Mouse (Mus musculus) frontal cortex, adult (tissue): ENCODE results near the gene Apba2.

Experiments used
- ATAC-seq: cut with Nextera tagmentation; 2 replicates; pipeline ENCODE4 v1.9.2; 2017; ENCODE audit warnings: mild to moderate bottlenecking, moderate library complexity, mixed read lengths; ENCODE audit not compliant: low TSS enrichment

Apba2 gene

GRCm38 (mm10) chr7:64724409-64724808, 222.9 kb downstream of the Apba2 start:
- no peak for ATAC-seq

DNA sequence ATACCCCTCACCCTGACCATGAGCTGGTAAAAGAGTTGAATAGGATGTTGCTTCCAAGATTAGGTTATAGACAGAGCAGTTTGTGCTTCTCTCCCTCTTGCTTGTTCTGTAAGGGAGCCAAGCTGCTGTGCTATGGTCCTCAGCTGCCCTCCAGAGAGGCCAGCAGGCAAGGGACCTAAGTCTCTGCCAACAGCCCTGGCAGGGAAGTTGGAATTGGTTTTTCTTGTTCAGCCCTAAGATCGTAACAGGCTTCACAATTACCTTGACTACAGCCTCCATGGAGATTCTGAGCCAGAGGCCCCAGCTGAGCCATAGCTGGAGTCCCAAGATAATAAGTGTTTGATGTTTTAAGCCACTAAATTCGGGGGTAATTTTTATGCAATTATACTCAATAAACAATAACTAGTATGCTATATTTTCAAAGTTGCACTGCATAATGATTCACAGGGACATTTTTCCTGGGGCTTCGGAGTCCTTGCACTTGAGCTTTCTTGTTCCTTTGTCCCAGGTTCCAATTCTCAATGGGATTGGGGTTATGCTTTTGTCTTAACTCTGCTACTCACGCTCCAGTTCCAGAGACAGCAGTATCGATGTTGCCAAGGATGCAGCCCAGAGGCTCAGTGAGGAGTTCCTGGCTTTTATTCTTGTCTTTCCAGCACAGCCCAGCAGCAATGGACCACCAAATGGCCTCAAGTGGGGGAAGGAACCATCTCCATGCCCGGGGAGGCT, 224.6 kb downstream of the Apba2 start:
- no peak for ATAC-seq

DNA sequence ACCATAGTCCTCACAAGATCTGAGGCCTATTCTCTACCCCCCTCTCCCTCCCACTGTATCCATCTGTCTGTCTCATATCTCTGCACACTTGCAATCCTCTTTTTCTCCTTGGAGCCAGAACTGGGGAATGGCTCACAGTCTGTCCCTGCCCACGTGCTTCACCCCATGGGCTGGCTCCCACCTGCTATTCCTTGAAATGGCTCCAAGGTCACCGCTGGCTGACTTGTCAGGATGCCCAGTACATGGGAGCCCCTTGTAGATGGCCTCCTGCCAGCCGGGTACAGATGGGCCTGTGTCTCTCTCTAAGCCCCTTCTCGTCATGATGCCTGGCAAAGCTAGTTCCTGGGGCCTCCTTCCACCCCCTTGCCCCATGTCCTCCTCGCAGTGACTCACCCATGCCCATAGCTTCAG, 226.7 kb downstream of the Apba2 start:
- ATAC-seq = peak; percentile 68

DNA sequence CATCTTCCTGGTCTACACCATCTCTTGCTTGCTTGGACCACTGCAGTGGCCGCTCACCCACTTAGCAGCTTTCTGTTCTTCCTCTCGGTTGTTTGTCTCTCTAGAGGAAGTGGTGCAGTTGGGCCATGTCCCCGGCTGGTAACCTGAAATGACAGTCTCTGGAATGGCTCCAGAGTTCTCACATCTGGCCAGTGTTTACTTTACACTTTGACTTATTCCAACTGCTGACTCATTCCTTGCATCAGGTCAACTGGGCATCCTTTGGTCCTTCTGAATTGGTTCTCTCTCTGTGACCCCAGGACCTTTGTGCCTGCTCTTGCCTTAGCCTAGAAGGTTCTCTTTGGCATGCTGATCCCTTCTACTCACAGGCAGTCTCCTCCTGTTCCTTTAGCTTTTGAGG, 227.3 kb downstream of the Apba2 start:
- no peak for ATAC-seq

DNA sequence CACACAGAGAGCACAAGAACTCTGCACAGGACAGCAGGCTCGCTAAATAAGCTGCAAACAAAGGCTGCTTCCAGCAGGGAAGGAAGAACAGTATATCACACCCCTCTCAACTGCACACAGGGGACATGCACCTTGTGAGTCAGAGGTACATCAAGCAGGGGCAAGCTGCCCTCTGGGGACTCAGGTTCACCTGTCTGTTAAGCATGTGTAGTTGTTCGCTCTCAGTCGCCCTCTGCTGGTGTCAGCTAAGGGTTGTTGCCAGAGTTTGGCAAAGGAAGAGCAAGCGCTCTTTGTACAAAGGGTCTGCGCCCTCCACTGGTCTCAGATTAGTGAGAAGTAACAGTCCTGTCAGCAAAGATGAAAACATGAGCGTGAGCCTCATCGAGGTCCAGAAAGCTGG, 228.3 kb downstream of the Apba2 start:
- no peak for ATAC-seq

DNA sequence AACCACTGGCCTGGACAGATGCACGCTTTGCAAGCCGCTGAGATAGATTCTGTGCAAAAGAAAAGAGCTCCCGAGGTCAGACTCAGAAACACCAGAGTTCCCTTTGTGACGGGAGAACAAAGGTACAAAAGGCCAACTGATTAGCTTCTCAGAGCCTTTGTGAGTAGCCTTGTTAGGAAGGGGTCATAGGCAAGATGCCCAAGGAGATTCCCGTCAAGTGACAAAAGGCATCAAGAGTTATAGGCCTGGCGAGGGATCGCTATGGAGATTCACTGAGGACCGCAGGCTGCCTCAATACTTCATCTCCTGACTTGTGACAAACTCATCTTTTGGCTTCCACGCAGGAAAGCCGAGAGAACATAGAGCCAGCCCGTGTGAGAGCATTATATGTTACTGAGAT, 237.6 kb downstream of the Apba2 start:
- no peak for ATAC-seq

- ATAC-seq = peak; percentile 63
Measured at GRCm38 (mm10) chr7:64741333-64742307, 240.1 kb downstream of the Apba2 start.

DNA sequence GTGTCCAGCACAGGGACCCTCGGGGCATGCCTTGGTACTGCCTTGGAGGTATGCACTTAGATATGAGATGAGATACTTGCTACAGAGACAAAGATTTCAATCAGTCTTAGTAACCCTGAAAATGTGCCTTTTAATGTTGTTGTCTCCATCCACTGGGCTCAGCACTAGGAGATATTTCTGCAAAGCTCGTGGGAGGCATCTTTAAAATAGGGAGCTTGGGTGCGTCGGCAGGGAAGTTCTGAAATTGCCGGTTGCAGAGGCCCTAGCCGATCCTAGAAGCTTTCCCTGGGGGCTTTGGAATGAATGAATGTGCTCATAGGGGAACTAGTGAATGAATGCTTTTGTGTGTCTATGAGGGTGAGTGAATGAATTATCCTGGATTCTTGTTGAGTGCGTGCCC, 242.1 kb downstream of the Apba2 start:
- ATAC-seq = peak; percentile 44

DNA sequence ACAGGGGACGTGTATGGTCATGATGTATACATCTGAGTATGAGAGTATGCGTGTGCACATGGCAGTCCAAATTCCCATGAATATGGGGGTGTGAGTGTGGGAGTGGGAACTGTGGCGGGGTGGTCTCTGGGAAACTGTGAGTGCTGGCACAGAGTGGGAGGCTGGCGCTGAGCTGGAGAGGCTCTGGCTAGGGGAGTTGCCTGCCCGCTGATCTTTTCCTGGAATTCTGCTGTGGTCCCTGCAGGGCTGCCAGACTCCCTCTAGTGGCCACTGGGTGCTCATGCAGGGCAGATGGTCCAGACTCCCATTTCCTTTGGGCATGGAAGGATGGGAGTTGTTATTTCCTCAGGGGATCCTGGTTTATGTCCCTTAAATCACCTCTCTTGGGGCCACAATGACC, 250.0 kb downstream of the Apba2 start:
- peak; percentile 58 for ATAC-seq

GRCm38 (mm10) chr7:64752133-64752532, 250.6 kb downstream of the Apba2 start:
- ATAC-seq = peak; percentile 56

DNA sequence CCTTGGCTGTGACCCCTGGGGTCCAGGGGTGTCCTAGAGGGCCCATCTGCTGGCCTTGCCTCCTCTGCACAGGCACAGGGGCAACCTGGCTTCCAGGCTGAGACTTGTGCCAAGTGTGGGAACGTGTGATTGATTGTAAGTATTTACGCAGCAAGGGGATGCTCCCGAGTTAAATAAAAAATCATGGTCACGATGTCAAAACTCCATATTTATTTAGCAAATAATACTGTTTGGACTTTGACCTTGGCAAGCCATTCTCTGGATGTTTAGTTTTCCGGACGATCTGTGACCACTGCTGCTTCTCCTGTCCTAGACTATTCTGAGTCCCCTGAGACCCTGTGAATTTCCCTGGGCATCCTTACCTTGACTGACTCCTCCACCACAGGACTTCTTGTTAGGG, 252.2 kb downstream of the Apba2 start:
- no peak for ATAC-seq

GRCm38 (mm10) chr7:64754161-64754560, 252.7 kb downstream of the Apba2 start:
- no peak for ATAC-seq

- no peak for ATAC-seq
Measured at GRCm38 (mm10) chr7:64755141-64755540, 253.6 kb downstream of the Apba2 start.

GRCm38 (mm10) chr7:64765595-64765994, 264.1 kb downstream of the Apba2 start:
- peak; percentile 64; the same call in 1 of the 2 replicates for ATAC-seq

GRCm38 (mm10) chr7:64769768-64770167, 268.3 kb downstream of the Apba2 start:
- ATAC-seq = no peak

- no peak for ATAC-seq
Measured at GRCm38 (mm10) chr7:64770779-64771390, 269.4 kb downstream of the Apba2 start.

GRCm38 (mm10) chr7:64773465-64773864, 272.0 kb downstream of the Apba2 start:
- ATAC-seq = no peak

- ATAC-seq = peak; percentile 45
Measured at GRCm38 (mm10) chr7:64776708-64777489, 275.4 kb downstream of the Apba2 start.

DNA sequence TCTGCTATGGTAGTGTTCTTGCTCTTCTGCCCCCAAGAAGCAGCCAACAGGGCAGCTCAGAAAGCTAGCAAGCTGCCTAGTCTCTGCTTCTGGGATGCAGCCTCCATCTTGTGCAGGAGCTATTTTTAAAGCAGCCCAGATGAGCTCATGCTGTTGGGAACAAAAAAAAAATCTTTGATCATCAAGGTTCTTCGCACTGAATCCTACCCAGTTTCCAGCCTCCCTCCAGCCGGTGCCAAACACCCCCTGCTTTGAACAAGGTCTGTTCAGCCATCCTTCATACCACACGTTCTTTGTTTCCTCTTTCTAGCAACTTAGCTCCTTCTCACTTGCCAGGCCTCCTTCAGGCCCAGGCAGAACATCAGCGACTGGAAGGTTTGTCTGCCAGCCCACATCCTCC, 278.0 kb downstream of the Apba2 start:
- peak; percentile 71 for ATAC-seq

- no peak for ATAC-seq
Measured at GRCm38 (mm10) chr7:64785040-64785439, 283.5 kb downstream of the Apba2 start.

DNA sequence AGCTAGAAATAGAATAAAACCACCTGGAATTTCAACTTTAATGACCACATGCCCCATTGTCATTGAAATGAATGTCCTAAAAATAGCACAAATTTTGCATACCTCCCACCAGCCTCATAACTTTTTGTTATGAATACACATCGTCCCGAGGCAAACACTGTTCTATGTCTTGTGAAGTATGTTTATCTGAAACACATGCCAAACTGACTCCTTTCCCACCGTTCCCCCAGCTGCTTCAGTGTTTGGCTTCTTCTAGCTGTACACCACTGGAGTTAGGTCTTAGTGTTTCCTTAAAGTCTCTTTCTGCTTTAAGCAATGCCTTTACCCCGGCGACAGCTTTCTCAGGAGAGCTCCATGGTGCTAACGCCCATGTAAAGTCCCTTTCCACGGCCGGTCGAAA, 289.6 kb downstream of the Apba2 start:
- ATAC-seq = no peak

DNA sequence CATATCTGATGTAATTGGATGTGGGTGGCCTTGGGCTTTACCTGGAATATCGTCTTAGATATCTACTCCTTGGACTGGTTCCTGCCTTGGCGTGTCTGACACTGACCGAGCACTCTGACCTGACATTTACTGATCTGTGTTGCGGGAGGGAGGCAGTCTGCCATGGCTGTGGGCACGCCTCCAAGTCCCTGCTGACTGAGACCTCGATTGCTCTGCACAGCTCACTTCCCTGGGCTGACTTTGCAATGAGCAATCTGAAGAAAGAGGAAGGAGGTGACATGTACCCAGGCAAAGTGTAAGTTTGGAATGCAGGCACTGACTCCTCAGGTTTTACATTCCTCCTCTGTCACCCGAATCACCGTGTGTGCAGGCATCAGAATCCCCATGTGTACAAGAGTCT, 290.5 kb downstream of the Apba2 start:
- ATAC-seq = no peak
